Mouse (Mus musculus) stomach, postnatal 0 days (tissue): ENCODE data around the gene Mars. TPM values are rescaled to one million over a fixed set of nuclear protein-coding genes. Genes with fewer than 3 reads are reported as not detected.
A peak's percentile ranks its signal among the peaks of the same experiment; 100 is the strongest.

Experiments used
- ATAC-seq: fragments of 200-750 bp; cut with Nextera tagmentation; 2 replicates; pipeline ENCODE4 v1.8.0; 2017; ENCODE audit not compliant: low FRiP score, low TSS enrichment
- DNase-seq: peaks from one replicate; pipeline ENCODE4 v3.0.0-alpha.2; 2016; ENCODE audit warnings: low spot score
- H3K27ac ChIP-seq: fragments of 300-500 bp; sonication (generic); replicated peaks from 2 replicates; pipeline ENCODE4 v1.5.1; 2014; ENCODE audit warnings: mild to moderate bottlenecking, control low read depth
- H3K27me3 ChIP-seq: fragments of 300-500 bp; sonication (generic); 2 replicates; pipeline ENCODE4 v1.6.1; 2014; ENCODE audit warnings: low read length; ENCODE audit not compliant: control insufficient read depth, insufficient read depth
- H3K36me3 ChIP-seq: fragments of 300-500 bp; sonication (generic); 2 replicates; pipeline ENCODE4 v1.6.1; 2014; ENCODE audit warnings: low read length, mixed read lengths; ENCODE audit not compliant: control insufficient read depth, insufficient read depth
- H3K4me1 ChIP-seq: fragments of 300-500 bp; sonication (generic); replicated peaks from 2 replicates; pipeline ENCODE4 v1.6.1; 2014; ENCODE audit warnings: antibody characterized with exemption; ENCODE audit not compliant: control insufficient read depth, insufficient read depth
- H3K4me2 ChIP-seq: fragments of 300-500 bp; sonication (generic); replicated peaks from 2 replicates; pipeline ENCODE4 v1.6.1; 2014; ENCODE audit warnings: low read depth, mild to moderate bottlenecking, control low read depth, moderate library complexity
- H3K4me3 ChIP-seq: fragments of 300-500 bp; sonication (generic); 2 replicates; pipeline ENCODE4 v1.5.1; 2014; ENCODE audit warnings: low read depth, low read length, control low read depth
- H3K9ac ChIP-seq: fragments of 300-500 bp; sonication (generic); 2 replicates; pipeline ENCODE4 v1.6.1; 2014; ENCODE audit warnings: mild to moderate bottlenecking, low read length, control low read depth, mixed read lengths
- H3K9me3 ChIP-seq: fragments of 300-500 bp; sonication (generic); 2 replicates; pipeline ENCODE4 v1.6.1; 2016; ENCODE audit warnings: low read length; ENCODE audit not compliant: control insufficient read depth
- CTCF ChIP-seq: IDR thresholded peaks from 2 replicates; pipeline ENCODE4 v1.5.1; 2016; ENCODE audit warnings: antibody characterized with exemption, low read depth, mild to moderate bottlenecking, moderate library complexity
- EP300 ChIP-seq: optimal IDR thresholded peaks from 2 replicates; pipeline ENCODE3; 2016; ENCODE audit warnings: antibody characterized with exemption
- WGBS: fragments of 180-500 bp; shearing (Covaris S2); extraction: QIAGEN DNeasy Blood & Tissue Kit; methylation state at CpG from one replicate; pipeline ENCODE4 v1.1.7; 2014; 5-methylcytosine and 5-hydroxymethylcytosine counted together
- polyA plus RNA-seq: library from polyadenylated mRNA; unstranded; fragments of >200 nt; fragmentation: Nextera tagmentation; extraction: Ambion mirVana; gene quantifications from 2 replicates; pipeline ENCODE4 v1.2.1, GENCODE M21; 2015

The Mars gene
- polyA plus RNA-seq, 1 experiment from 2014 or later = 70.4 TPM

GRCm38 (mm10) chr10:127274261-127275022 is 37.1 kb downstream of the Mars start:
- WGBS = 66% methylated on average over 11 of the region's 11 CpGs
- no peak for DNase-seq

GRCm38 (mm10) chr10:127272371-127272770 is 39.2 kb downstream of the Mars start:
- H3K9ac ChIP-seq = no peak overlapping the region
- H3K36me3 ChIP-seq = peaks cover 12% of the 10 kb centered on the region
- DNase-seq (no peak), ATAC-seq (no peak)
- H3K4me2 ChIP-seq = no peak overlapping the region
- no peak overlapping the region for H3K27ac ChIP-seq
- no peak for TF ChIP-seq CTCF
- TF ChIP-seq EP300 = no peak
- H3K9me3 ChIP-seq = no peaks in the 10 kb centered on the region
- no peaks in the 10 kb centered on the region for H3K27me3 ChIP-seq
- no peak overlapping the region for H3K4me3 ChIP-seq
- 92% methylated on average over 5 of the region's 5 CpGs for WGBS
- peaks cover 3% of the 10 kb centered on the region; the same call in 1 of the 2 replicates for H3K4me1 ChIP-seq

More at GRCm38 (mm10) chr10:127274261-127275022, 37.1 kb downstream of the Mars start:
- TF ChIP-seq EP300 (no peak), CTCF (no peak)
- Histone ChIP-seq H3K4me3 (no peak overlapping the region), H3K27me3 (no peaks in the 10 kb centered on the region), H3K36me3 (peaks cover 23% of the 10 kb centered on the region), H3K9me3 (no peaks in the 10 kb centered on the region), H3K4me2 (no peak overlapping the region; the same call in 1 of the 2 replicates), H3K9ac (no peak overlapping the region), H3K27ac (no peak overlapping the region), H3K4me1 (no peaks in the 10 kb centered on the region)
- ATAC-seq = peak; percentile 74

- Histone ChIP-seq H3K4me3 (no peak overlapping the region), H3K36me3 (no peaks in the 10 kb centered on the region), H3K27ac (no peak overlapping the region), H3K27me3 (no peaks in the 10 kb centered on the region), H3K9me3 (no peaks in the 10 kb centered on the region), H3K9ac (no peak overlapping the region), H3K4me2 (no peak overlapping the region), H3K4me1 (peaks cover 6% of the 10 kb centered on the region; the same call in 1 of the 2 replicates)
- ATAC-seq (no peak), DNase-seq (no peak)
- no peak for TF ChIP-seq EP300
- no peak for TF ChIP-seq CTCF
- WGBS = 74% methylated on average over 4 of the region's 4 CpGs
These were observed 41.7 kb downstream of the Mars start for GRCm38 (mm10) chr10:127269884-127270283.

GRCm38 (mm10) chr10:127269036-127269435 is 42.5 kb downstream of the Mars start:
- no peaks in the 10 kb centered on the region for H3K9me3 ChIP-seq
- no peak for ATAC-seq
- WGBS = 80% methylated on average over 12 of the region's 12 CpGs
- no peak overlapping the region for H3K27ac ChIP-seq
- peaks cover 6% of the 10 kb centered on the region; the same call in 1 of the 2 replicates for H3K4me1 ChIP-seq
- no peak for DNase-seq
- no peak for TF ChIP-seq CTCF
- no peak for TF ChIP-seq EP300
- peak overlapping the region; percentile 23; the same call in 1 of the 2 replicates for H3K9ac ChIP-seq
- no peak overlapping the region for H3K4me2 ChIP-seq
- H3K36me3 ChIP-seq = no peaks in the 10 kb centered on the region
- no peak overlapping the region for H3K4me3 ChIP-seq
- H3K27me3 ChIP-seq = no peaks in the 10 kb centered on the region

- ATAC-seq (no peak), DNase-seq (no peak)
- H3K27ac ChIP-seq = no peak overlapping the region
- H3K9me3 ChIP-seq = no peaks in the 10 kb centered on the region
- peak overlapping the region; percentile 23; the same call in 1 of the 2 replicates for H3K9ac ChIP-seq
- no peaks in the 10 kb centered on the region for H3K27me3 ChIP-seq
- no peak overlapping the region for H3K4me2 ChIP-seq
- no peaks in the 10 kb centered on the region for H3K36me3 ChIP-seq
- 71% methylated on average over 5 of the region's 5 CpGs for WGBS
- H3K4me1 ChIP-seq = peaks cover 6% of the 10 kb centered on the region; the same call in 1 of the 2 replicates
- no peak overlapping the region for H3K4me3 ChIP-seq
- no peak for TF ChIP-seq CTCF
- TF ChIP-seq EP300 = no peak
These were observed 43.2 kb downstream of the Mars start for GRCm38 (mm10) chr10:127268401-127268800.

GRCm38 (mm10) chr10:127267318-127267717 is 44.3 kb downstream of the Mars start:
- peak overlapping the region; percentile 92 for H3K4me2 ChIP-seq
- WGBS = 63% methylated on average over 5 of the region's 5 CpGs

More at GRCm38 (mm10) chr10:127267318-127267717, 44.3 kb downstream of the Mars start:
- TF ChIP-seq EP300 (no peak), CTCF (no peak)
- no peak for ATAC-seq
- H3K9me3 ChIP-seq = no peaks in the 10 kb centered on the region
- DNase-seq = no peak
- no peaks in the 10 kb centered on the region for H3K27me3 ChIP-seq
- peaks cover 6% of the 10 kb centered on the region for H3K4me1 ChIP-seq
- no peak overlapping the region for H3K27ac ChIP-seq
- H3K4me3 ChIP-seq = peak overlapping the region; percentile 99
- peak overlapping the region; percentile 100 for H3K9ac ChIP-seq
- H3K36me3 ChIP-seq = no peaks in the 10 kb centered on the region
